Mouse (Mus musculus): ENCODE data around the gene Sap30bp.

- TF ChIP-seq GATA1 (IDR thresholded peaks at IDR 0.05; ENCODE audit: borderline replicate concordance, low read length), result no peak
- no peak for TF ChIP-seq FLI1 (IDR thresholded peaks at IDR 0.05; ENCODE audit: low read length)
These were observed 68.6 kb downstream of the Sap30bp start for GRCm38 (mm10) chr11:116001725-116002124.

Measured in megakaryocyte, embryonic 14.5 days (primary cell).